Mouse (Mus musculus) liver, embryonic 11.5 days (tissue): ENCODE measurements around the gene Scn10a. TPM values are rescaled to one million over a fixed set of nuclear protein-coding genes. Genes with fewer than 3 reads are reported as not detected.

Experiments used
- ATAC-seq: fragments of 200-750 bp; cut with Nextera tagmentation; replicated peaks from 2 replicates; pipeline ENCODE4 v1.8.0; 2017; ENCODE audit warnings: moderate number of reproducible peaks, mild to moderate bottlenecking, moderate TSS enrichment, moderate library complexity; ENCODE audit not compliant: low FRiP score
- DNase-seq: peaks from one replicate; pipeline ENCODE4 v3.0.0-alpha.2; 2017; ENCODE audit warnings: low spot score
- H3K27ac ChIP-seq: fragments of 300-500 bp; sonication (generic); 2 replicates; pipeline ENCODE4 v1.5.1; 2014; ENCODE audit warnings: mild to moderate bottlenecking, low read depth, low read length, control low read depth
- H3K27me3 ChIP-seq: fragments of 300-500 bp; sonication (generic); replicated peaks from 2 replicates; pipeline ENCODE4 v1.6.1; 2014; ENCODE audit warnings: low read length, mixed read lengths; ENCODE audit not compliant: control insufficient read depth, insufficient read depth
- H3K36me3 ChIP-seq: fragments of 300-500 bp; sonication (generic); 2 replicates; pipeline ENCODE4 v1.6.1; 2014; ENCODE audit warnings: mild to moderate bottlenecking, low read length, moderate library complexity, mixed read lengths; ENCODE audit not compliant: control insufficient read depth, insufficient read depth
- H3K4me1 ChIP-seq: fragments of 300-500 bp; sonication (generic); replicated peaks from 2 replicates; pipeline ENCODE4 v1.6.1; 2014; ENCODE audit warnings: low read length, mixed read lengths; ENCODE audit not compliant: control insufficient read depth, insufficient read depth
- H3K4me2 ChIP-seq: fragments of 300-500 bp; sonication (generic); 2 replicates; pipeline ENCODE4 v1.6.1; 2014; ENCODE audit warnings: mild to moderate bottlenecking, control low read depth, moderate library complexity
- H3K4me3 ChIP-seq: fragments of 300-500 bp; sonication (generic); 2 replicates; pipeline ENCODE4 v1.5.1; 2014; ENCODE audit warnings: low read depth, low read length, control low read depth
- H3K9ac ChIP-seq: fragments of 300-500 bp; sonication (generic); 2 replicates; pipeline ENCODE4 v1.6.1; 2014; ENCODE audit warnings: low read depth, low read length, control low read depth
- H3K9me3 ChIP-seq: fragments of 300-500 bp; sonication (generic); 2 replicates; pipeline ENCODE4 v1.6.1; 2016; ENCODE audit warnings: low read length, inconsistent platforms, mixed read lengths; ENCODE audit not compliant: control insufficient read depth
- WGBS: fragments of 180-500 bp; shearing (Covaris S2); extraction: QIAGEN DNeasy Blood & Tissue Kit; methylation state at CpG from one replicate; pipeline ENCODE4 v1.1.7; 2014; 5-methylcytosine and 5-hydroxymethylcytosine counted together
- polyA plus RNA-seq: library from polyadenylated mRNA; unstranded; fragments of >200 nt; fragmentation: Nextera tagmentation; extraction: Ambion mirVana; gene quantifications from 2 replicates; pipeline ENCODE4 v1.2.1, GENCODE M21; 2014

Gene Scn10a
- polyA plus RNA-seq, 1 experiment from 2014 or later: 0.15 TPM

DNA sequence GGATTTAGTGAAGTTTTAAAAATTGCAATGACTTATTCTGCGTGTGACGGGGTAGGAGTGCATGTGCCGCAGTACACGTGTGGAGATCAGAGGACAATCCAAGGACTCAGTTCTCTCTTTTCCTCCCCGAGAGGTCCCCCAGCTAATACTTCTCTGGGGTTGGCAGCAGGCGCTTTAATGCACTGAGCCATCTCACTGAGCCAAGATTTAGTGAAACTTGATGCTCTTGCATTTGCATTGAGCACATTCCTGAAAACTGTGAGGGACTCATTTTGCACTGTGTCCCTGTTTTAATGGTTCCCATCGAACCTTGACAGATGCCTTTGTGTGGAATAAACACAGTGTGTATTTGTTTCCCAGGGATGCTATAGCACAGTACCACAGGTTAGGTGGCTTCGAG, 114.5 kb downstream of the Scn10a start:
- no peak overlapping the region for H3K27ac ChIP-seq

DNA sequence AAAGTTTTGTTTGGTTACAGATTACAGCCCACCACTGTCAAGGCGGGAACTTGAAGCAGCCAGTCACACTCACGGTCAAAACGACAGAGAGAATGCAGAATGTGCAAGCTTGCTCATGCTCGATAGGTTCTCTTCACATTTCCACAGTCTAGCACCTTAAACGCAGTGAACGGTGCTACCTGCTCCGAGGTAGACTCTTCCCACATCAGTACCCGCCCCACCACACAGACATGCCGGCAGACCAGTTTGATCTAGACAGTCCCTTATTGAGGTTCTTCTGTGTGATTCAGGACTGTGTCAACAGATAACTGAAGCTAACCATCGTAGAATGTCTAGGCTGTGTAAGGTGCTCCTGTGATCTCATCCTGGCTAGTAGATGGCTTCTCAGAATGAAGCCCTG, 120.6 kb downstream of the Scn10a start:
- no peak overlapping the region for H3K9ac ChIP-seq
- DNase-seq (no peak), ATAC-seq (no peak)
- no peaks in the 10 kb centered on the region for H3K27me3 ChIP-seq
- H3K4me1 ChIP-seq: no peaks in the 10 kb centered on the region
- H3K27ac ChIP-seq: no peak overlapping the region
- H3K4me2 ChIP-seq: no peak overlapping the region
- 78% methylated on average over 10 of the region's 10 CpGs for WGBS
- 0 out of 2 replicates have a peak, but pooled peaks cover 3% of the 10 kb centered on the region for H3K9me3 ChIP-seq
- no peak overlapping the region for H3K4me3 ChIP-seq
- H3K36me3 ChIP-seq: no peaks in the 10 kb centered on the region

More for the DNA sequence above, 114.5 kb downstream of the Scn10a start:
- Histone ChIP-seq H3K9ac (no peak overlapping the region), H3K4me2 (no peak overlapping the region), H3K9me3 (0 out of 2 replicates have a peak, but pooled peaks cover 3% of the 10 kb centered on the region), H3K36me3 (no peaks in the 10 kb centered on the region), H3K27me3 (no peaks in the 10 kb centered on the region), H3K4me3 (no peak overlapping the region), H3K4me1 (no peaks in the 10 kb centered on the region)
- DNase-seq (no peak), ATAC-seq (no peak)
- 77% methylated on average over 8 of the region's 8 CpGs for WGBS

DNA sequence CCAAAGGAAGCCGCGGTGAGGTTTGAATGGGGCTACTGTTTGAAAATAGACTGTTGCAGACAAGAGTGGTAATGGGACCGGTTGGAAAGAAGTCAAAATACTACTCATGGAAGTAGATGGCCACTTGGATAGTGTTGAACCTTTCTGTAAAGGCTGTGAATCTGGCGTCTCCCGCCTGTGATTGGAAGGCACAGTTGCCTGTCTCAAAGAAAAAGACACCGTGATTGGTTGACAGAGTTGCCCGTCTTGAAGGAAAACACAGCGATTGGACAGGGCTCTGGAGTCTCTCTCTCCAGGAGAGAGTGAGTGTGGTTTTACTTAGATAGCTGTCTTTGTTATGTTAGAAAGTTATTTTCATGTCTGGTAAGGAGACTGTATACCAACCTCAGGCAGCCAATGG, 121.8 kb downstream of the Scn10a start:
- H3K4me1 ChIP-seq: no peaks in the 10 kb centered on the region
- no peak overlapping the region for H3K4me3 ChIP-seq
- ATAC-seq: no peak
- no peak overlapping the region for H3K27ac ChIP-seq
- no peak overlapping the region for H3K9ac ChIP-seq
- 0 out of 2 replicates have a peak, but pooled peaks cover 3% of the 10 kb centered on the region for H3K9me3 ChIP-seq
- no peak overlapping the region for H3K4me2 ChIP-seq
- no peaks in the 10 kb centered on the region for H3K36me3 ChIP-seq
- H3K27me3 ChIP-seq: no peaks in the 10 kb centered on the region
- 72% methylated on average over 8 of the region's 8 CpGs for WGBS
- DNase-seq: no peak

DNA sequence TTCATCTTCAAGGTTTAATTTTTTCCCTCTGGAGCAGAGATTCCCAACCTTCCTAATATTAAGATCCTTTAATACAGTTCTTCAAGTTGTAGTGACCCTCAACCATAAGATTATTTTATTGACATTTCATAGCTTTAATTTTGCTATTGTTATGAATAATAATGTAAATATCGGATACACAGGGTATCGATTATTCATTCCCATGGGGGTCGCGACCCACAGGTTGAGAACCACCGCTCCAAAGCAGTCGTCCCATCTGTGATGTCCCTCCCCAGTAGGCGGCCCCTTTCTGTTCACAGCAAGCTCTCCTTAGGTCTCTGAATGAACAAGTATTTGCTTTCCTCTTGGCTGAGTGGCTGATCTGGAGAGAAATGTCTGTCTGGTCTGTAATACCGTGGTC, 129.5 kb downstream of the Scn10a start:
- DNase-seq (no peak), ATAC-seq (no peak)
- no peak overlapping the region for H3K27ac ChIP-seq
- no peak overlapping the region for H3K4me3 ChIP-seq
- no peak overlapping the region for H3K4me2 ChIP-seq
- 83% methylated on average over 8 of the region's 8 CpGs for WGBS
- peaks cover 19% of the 10 kb centered on the region for H3K27me3 ChIP-seq
- no peaks in the 10 kb centered on the region for H3K4me1 ChIP-seq
- H3K9ac ChIP-seq: no peak overlapping the region
- H3K36me3 ChIP-seq: no peaks in the 10 kb centered on the region
- no peaks in the 10 kb centered on the region for H3K9me3 ChIP-seq

DNA sequence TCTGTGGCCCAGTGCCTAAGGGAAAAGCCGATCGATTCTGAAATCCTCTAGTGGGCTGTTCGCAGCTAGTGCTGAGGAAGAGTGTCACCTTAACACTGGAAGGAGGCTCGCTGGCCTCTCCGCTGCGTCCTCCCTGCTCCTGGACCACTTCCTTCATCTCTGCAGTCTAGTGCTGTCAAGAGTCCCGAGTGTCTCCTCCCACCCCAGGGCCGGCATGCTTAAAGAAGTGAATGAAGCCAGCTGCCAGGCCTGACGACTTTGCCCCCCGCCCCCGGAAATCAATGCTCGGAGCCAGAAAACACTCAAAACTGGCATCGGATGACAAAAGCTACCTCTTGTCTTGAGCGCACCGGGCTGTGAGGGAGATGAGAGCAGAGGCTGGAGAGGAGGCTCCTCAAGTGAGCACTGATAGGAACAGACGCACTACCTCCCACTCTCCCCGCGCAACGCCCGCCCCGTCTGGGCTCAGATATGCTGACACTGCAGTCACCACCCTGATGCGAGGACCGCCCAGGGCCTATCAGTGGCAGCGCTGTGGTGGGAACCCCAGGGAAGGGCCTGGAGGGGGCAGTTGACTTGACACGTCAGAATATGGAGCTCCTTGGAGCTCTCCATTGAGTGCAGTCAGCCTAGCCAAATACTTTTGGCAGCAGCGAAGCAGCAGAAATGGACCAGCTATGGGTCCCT, 130.2 kb downstream of the Scn10a start:
- Histone ChIP-seq H3K9ac (no peak overlapping the region), H3K36me3 (no peaks in the 10 kb centered on the region), H3K9me3 (no peaks in the 10 kb centered on the region), H3K27ac (no peak overlapping the region), H3K27me3 (peaks cover 19% of the 10 kb centered on the region), H3K4me1 (no peaks in the 10 kb centered on the region), H3K4me2 (peak overlapping the region; percentile 2; the same call in 1 of the 2 replicates), H3K4me3 (no peak overlapping the region)
- WGBS: 28% methylated on average over 26 of the region's 26 CpGs
- DNase-seq (no peak), ATAC-seq (0 out of 2 replicates have a peak, but pooled peaks have one; percentile 34)

DNA sequence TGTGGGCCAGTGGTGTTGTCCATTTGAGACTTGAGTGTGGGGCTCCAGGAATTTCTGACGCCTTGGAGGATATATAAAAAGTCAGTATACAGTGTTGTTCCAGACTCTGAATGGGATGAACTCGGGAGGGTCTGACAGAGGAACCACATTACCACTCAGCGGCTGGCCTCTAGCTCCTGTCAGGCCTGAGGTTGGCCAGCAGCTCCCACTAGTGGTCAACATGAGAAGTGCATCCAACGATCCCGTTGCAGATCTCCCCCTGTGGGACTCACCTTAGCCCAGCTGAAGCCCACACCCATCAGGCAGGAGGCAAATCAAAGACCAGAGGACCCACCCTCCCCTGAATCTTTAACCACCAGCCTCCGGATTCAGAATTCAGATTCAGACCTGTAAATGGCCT, 138.5 kb downstream of the Scn10a start:
- H3K4me1 ChIP-seq: 0 out of 2 replicates have a peak, but pooled peaks cover 6% of the 10 kb centered on the region
- H3K9ac ChIP-seq: no peak overlapping the region
- H3K27me3 ChIP-seq: peaks cover 55% of the 10 kb centered on the region
- ATAC-seq: peak; percentile 48; the same call in 1 of the 2 replicates
- no peak overlapping the region for H3K27ac ChIP-seq
- no peak overlapping the region for H3K4me2 ChIP-seq
- no peak overlapping the region for H3K4me3 ChIP-seq
- H3K9me3 ChIP-seq: no peaks in the 10 kb centered on the region
- WGBS: 0% methylated on average over 6 of the region's 6 CpGs
- H3K36me3 ChIP-seq: no peaks in the 10 kb centered on the region
- DNase-seq: peak; percentile 68

DNA sequence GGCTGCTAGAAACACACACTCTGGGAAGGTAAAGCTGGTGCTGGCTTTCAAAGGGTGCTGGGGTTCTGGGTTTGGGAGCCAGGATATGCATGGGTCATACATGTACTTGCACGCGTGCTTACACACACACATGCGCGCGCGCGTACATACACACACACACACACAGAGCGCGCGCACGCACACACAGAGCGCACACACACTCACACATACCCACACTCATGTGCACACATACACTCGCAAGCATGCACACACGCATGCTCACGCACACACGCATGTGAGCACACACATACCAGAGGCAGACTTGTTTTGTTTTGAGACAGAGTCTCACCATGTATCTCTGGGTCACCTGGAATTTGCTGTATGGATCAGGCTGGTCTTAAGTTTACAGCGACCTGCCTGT, 138.9 kb downstream of the Scn10a start:
- Histone ChIP-seq H3K27ac (no peak overlapping the region), H3K4me3 (no peak overlapping the region), H3K9me3 (no peaks in the 10 kb centered on the region), H3K36me3 (no peaks in the 10 kb centered on the region), H3K4me2 (no peak overlapping the region), H3K9ac (no peak overlapping the region), H3K4me1 (0 out of 2 replicates have a peak, but pooled peaks cover 6% of the 10 kb centered on the region), H3K27me3 (peaks cover 56% of the 10 kb centered on the region)
- 82% methylated on average over 17 of the region's 17 CpGs for WGBS
- no peak for DNase-seq
- no peak for ATAC-seq

DNA sequence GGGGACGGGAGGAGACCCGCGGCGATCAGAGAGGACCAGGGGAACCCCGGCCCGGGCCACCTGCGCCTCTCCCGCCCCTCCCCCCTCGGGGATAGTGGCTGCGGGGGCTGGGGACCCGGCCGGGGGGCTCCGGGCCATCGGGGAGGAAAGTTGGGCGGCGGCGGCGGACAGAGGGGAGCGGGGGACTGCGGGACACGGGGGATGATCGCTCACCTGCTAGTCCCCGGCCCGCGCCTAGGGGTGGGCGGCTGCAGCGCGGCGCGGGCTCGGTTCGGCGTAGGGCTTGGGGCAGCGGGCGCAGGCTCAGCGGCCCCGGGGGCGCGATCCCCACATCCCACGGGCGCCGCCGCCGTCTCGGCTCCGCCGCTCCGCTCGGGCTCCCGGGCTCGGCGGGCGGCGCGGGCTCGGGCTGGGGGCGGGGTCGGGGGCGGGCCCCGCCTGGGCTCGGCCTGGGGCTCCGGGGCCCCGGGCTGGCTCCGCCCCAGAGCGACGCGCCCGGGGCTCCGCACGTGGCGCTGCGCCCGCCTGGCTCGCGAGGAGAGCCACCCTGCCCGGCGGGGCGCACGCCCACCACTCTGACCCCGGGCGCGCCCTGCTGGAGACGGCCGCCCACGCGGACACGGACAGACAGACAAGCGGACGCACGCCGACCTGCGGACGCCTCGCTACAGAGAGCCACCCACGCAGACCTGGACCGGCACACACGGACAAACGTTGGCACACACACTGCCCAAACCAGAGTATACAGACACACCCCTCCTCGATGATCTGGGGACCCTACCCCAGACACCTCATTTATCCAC, 140.3 kb downstream of the Scn10a start, which contains the start of gene Scn5a:
TSS of gene Scn5a (minus strand) at position 381 of the 803 bp plus-strand sequence.
- Histone ChIP-seq H3K27ac (no peak within 1 kb of the TSS), H3K4me1 (0 out of 2 replicates have a peak, but pooled peaks cover 6% of the 10 kb centered on the region), H3K27me3 (peaks cover 66% of the 10 kb centered on the region), H3K4me2 (peak within 1 kb of the TSS; percentile 90), H3K4me3 (peak within 1 kb of the TSS; percentile 54), H3K36me3 (no peaks in the 10 kb centered on the region), H3K9me3 (no peaks in the 10 kb centered on the region), H3K9ac (no peak within 1 kb of the TSS; the same call in 1 of the 2 replicates)
- WGBS: 3% methylated on average over 78 of the region's 99 CpGs
- peak; percentile 46 for DNase-seq
- peak; percentile 59 for ATAC-seq
